Mouse (Mus musculus) cerebellum, adult 11 months (tissue): Measurements from ENCODE around the gene Tbc1d10c.
"Not testable (repeated sequence)": the region's sequence is repeated elsewhere in the genome, so short reads cannot be mapped to it uniquely, and the experiment has no call there.

Source experiments
- DNase-seq: peaks from one replicate; pipeline ENCODE4 v3.0.0; 2022

Gene Tbc1d10c

DNA sequence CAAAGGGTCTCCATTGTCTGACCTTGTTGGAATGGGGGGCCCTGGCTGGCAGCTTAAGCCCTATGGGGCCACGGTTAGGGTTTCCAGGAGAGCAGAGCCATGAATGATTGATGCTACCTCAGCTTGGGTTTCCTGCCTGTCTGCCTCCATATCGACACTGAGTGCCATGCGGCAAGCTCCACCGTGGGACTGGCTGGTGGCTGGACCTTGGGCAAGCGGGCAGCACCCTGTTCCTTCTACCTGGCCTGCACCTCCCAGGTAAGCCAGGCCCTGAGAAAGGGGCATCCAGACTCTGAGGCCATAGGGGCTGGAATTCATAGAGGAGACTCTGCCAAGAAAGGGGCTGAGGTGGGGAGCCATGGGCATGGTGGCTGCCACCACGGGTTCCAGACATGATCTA is 50.9 kb downstream of the Tbc1d10c start:
- no peak for DNase-seq

DNA sequence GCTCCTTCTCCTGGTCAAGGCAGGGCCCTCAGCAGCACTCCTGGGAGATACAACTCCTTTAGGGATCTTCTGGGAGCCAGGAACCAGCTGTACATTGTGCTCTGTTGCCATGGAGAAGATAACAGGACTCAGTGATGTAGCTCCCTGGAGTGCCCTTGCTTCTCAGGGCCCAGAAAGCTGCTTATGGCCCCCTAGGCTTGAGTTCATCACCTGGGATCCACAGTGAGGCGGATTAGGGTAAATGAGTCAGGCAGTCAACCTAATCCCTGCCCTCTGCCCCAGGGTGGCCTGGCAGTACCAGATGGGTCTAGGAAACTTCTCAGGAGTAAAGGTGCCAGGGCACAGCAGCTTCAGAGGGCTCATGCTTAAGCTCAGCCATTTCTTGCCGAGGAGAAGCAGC is 51.6 kb downstream of the Tbc1d10c start, which contains the start of gene Gpr152:
Gpr152 (plus strand) TSS at position 342 of the 400 bp plus-strand sequence.
- no peak for DNase-seq

DNA sequence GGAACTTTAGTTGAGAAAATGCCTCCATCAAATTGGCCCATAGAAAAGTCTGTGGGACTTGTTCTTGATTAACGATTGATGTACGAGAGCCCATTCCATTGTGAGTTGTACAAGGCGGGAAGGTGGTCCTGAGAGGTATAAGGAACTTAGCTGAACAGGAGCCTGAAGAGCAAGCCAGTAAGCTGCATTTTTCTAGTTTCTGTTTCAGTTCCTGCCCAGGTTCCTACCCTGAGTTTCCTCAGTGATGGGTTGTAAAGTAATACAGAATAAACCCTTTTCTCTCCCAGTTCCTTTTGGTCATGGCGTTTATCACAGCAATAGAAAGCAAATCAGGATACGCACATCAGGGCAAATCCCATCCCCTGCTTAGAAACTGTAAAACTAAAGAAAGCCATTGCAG is 53.2 kb downstream of the Tbc1d10c start:
- no peak for DNase-seq

- DNase-seq = no peak
Observed at GRCm38 (mm10) chr19:4136463-4136862, 54.6 kb downstream of the Tbc1d10c start.

DNA sequence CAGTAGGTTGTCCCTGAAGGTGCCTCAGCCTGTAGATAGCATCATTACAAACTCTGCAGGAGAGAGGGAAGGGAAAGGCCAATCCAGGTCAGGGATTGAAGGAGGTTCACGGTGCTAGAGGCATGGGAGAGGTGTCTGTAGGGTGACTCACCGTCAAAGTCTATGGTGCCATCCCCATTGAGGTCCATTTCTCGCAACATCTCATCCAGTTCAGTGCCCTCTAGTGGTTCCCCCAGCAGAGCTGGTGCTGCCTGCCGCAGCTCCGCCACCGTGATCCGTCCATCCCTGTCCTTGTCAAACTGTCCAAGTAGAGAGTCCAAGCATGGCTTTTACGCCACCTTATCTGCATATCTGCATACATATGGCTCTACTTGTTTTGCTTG is 55.1 kb downstream of the Tbc1d10c start:
- not testable (repeated sequence) for DNase-seq

- DNase-seq = not testable (repeated sequence)
Observed at GRCm38 (mm10) chr19:4135229-4135962, 55.7 kb downstream of the Tbc1d10c start.

- no peak for DNase-seq
Observed at GRCm38 (mm10) chr19:4134354-4134753, 56.7 kb downstream of the Tbc1d10c start.
